ENCODE assay signal across 9 mouse cellular contexts in the genomic region with DNA sequence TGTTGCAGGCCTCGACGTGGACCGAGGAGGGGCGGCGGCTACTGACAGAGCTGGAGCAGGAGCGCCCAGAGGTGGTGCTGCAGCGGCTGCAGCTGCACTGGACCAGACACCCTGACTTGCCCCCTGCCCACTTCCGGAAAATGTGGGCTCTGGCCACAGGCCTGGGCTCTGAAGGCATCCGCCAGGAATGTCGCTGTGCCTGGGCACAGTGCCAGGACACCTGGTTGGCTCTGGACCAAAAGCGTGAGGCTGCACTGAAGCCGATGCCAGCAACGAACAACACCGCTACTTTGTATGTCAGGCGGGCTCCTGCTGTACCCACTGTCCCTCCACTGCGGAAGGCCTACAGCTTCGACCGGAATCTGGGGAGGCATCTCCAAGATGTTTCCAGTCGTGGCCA. TPM values are rescaled to one million over a fixed set of nuclear protein-coding genes. Genes with fewer than 3 reads are reported as not detected.
DNase-seq lines count a peak whose midpoint lies in the region; ATAC-seq and TF ChIP-seq lines count a peak whose summit lies in the region.
"Had no signal": no experiment of that assay in that cellular context is flagged by ENCODE, and none has a peak within 500 bp of the region (broad histone marks: within the 10 kb centered on the region; RNA-seq: fewer than 3 reads in every experiment).

No protein-coding gene starts in this region.

- no peak overlapping the region; the same call in 1 of the 2 replicates for H3K27ac ChIP-seq in gastrocnemius, adult 2 months
- H3K27ac ChIP-seq in stomach, embryonic 14.5 days (ENCODE audit: low read length), result no peak overlapping the region

- TF ChIP-seq CTCF in gastrocnemius, adult 2 months (IDR thresholded peaks at IDR 0.05), result no peak
- TF ChIP-seq CTCF in brain, embryonic 14.5 days (IDR thresholded peaks at IDR 0.05; ENCODE audit: borderline replicate concordance, extremely low read depth, insufficient read depth, insufficient read length), result no peak

- no peaks in the 10 kb centered on the region for H3K9me3 ChIP-seq in stomach, embryonic 14.5 days (ENCODE audit: control insufficient read depth, low read depth, low read length)

- no peak for TF ChIP-seq POLR2A in brain, embryonic 14.5 days (IDR thresholded peaks at IDR 0.05; ENCODE audit: borderline replicate concordance, extremely low read depth, insufficient read depth, insufficient read length, poor library complexity, severe bottlenecking)

- H3K4me1 ChIP-seq in stomach, embryonic 14.5 days (ENCODE audit: control insufficient read depth, insufficient read depth, low read length), result 0 out of 2 replicates have a peak, but pooled peaks cover 7% of the 10 kb centered on the region

- no peaks in the 10 kb centered on the region for H3K36me3 ChIP-seq in stomach, embryonic 14.5 days (ENCODE audit: control insufficient read depth, insufficient read depth, low read length)

- no peak overlapping the region for H3K4me2 ChIP-seq in stomach, embryonic 14.5 days (replicated peaks; ENCODE audit: low read depth, low read length)

- intact Hi-C loops in gastrocnemius, adult 2 months (cut with DNase I), result no loop called here

- ATAC-seq in stomach, embryonic 14.5 days (ENCODE audit: insufficient number of reproducible peaks, insufficient read depth, low FRiP score, low read depth), result peak; percentile 44; the same call in 1 of the 2 replicates
- no peak for ATAC-seq in inflammation-experienced regulatory T-cells, adult 6 months

- DNase-seq in gastrocnemius, adult 2 months, result peak; percentile 50
- no peak for DNase-seq in gastrocnemius, adult 8-10 months (ENCODE audit: low spot score in 2 of 2)
- peak; percentile 44 for DNase-seq in 3134 (ENCODE audit: extremely low read depth, insufficient read length, low spot score)
- peak; percentile 56 for DNase-seq in brain, embryonic 14.5 days (ENCODE audit: low read depth)
- peak; percentile 88 for DNase-seq in kidney, postnatal 10 days
- no peak for DNase-seq in natural killer cell, adult 2 months (ENCODE audit: low spot score in 2 of 2)

- H3K4me3 ChIP-seq in gastrocnemius, adult 2 months, result no peak overlapping the region
- no peak overlapping the region for H3K4me3 ChIP-seq in stomach, embryonic 14.5 days (ENCODE audit: low read depth, low read length)

- WGBS in stomach, embryonic 14.5 days, result 58% methylated on average over 19 of the region's 19 CpGs

- no peaks in the 10 kb centered on the region for H3K27me3 ChIP-seq in stomach, embryonic 14.5 days (ENCODE audit: control insufficient read depth, insufficient read depth, low read length)

- no peak overlapping the region for H3K9ac ChIP-seq in stomach, embryonic 14.5 days (replicated peaks; ENCODE audit: low read depth, low read length)

RNA-seq across cellular contexts. Expression of gene Plekhg4, which starts 5.6 kb away (rescaled TPM):
- not detected for total RNA-seq in gastrocnemius, adult 2 months (2021)
- total RNA-seq in gastrocnemius, adult 8-10 months (2022), result under 1 TPM in 1 of 4 experiments, not detected in 3; 0.12 TPM
- polyA plus RNA-seq in brain, embryonic 14.5 days (2012; rRNA removed), result 11.5 and 13.6 TPM in 2 replicates
- 0.14 and 0.64 TPM in 2 replicates for polyA plus RNA-seq in stomach, embryonic 14.5 days (2014; fragmentation: Nextera tagmentation; extraction: Ambion mirVana)
- polyA plus RNA-seq in inflammation-experienced regulatory T-cells, adult 6 months (2017; shearing (Covaris generic)), result under 1 TPM in 1 of 3 experiments, not detected in 2; 0.11 TPM
- total RNA-seq: heart, adult 18-20 months had no signal

RNA-seq across cellular contexts. Expression of gene Slc9a5, which starts 30.0 kb away (rescaled TPM):
- total RNA-seq in gastrocnemius, adult 2 months (2021), result under 1 TPM; 0.45 to 0.92 TPM
- under 1 TPM; 0.38 to 0.65 (median 0.52) TPM for total RNA-seq in gastrocnemius, adult 8-10 months (2022)
- 39.3 and 56.1 TPM in 2 replicates for polyA plus RNA-seq in brain, embryonic 14.5 days (2012; rRNA removed)
- 3.2 and 3.7 TPM in 2 replicates for polyA plus RNA-seq in stomach, embryonic 14.5 days (2014; fragmentation: Nextera tagmentation; extraction: Ambion mirVana)
- polyA plus RNA-seq in inflammation-experienced regulatory T-cells, adult 6 months (2017; shearing (Covaris generic)), result 1 to 10 TPM in 1 of 3 experiments, under 1 TPM in 2; 0.28 to 1.3 (median 0.42) TPM

RNA-seq across cellular contexts. Expression of gene Fhod1, which starts 30.9 kb away (rescaled TPM):
- total RNA-seq in gastrocnemius, adult 2 months (2021), result 10 to 100 TPM; 17.5 to 23.4 TPM
- total RNA-seq in gastrocnemius, adult 8-10 months (2022), result 10 to 100 TPM; 21.1 to 28.8 (median 23.9) TPM
- polyA plus RNA-seq in brain, embryonic 14.5 days (2012; rRNA removed), result 5.8 and 7.8 TPM in 2 replicates
- polyA plus RNA-seq in stomach, embryonic 14.5 days (2014; fragmentation: Nextera tagmentation; extraction: Ambion mirVana), result 3.5 and 6.3 TPM in 2 replicates
- polyA plus RNA-seq in inflammation-experienced regulatory T-cells, adult 6 months (2017; shearing (Covaris generic)), result 1 to 10 TPM; 3.1 to 3.5 (median 3.2) TPM

RNA-seq across cellular contexts. Expression of gene Kctd19, which starts 34.6 kb away (rescaled TPM):
- under 1 TPM in 1 of 2 experiments, not detected in 1; 0.23 TPM for total RNA-seq in gastrocnemius, adult 2 months (2021)
- under 1 TPM in 2 of 4 experiments, not detected in 2; 0.08 to 0.49 TPM for total RNA-seq in gastrocnemius, adult 8-10 months (2022)
- polyA plus RNA-seq in brain, embryonic 14.5 days (2012; rRNA removed), result 0.04 and 0.05 TPM in 2 replicates
- not detected in 2 replicates for polyA plus RNA-seq in stomach, embryonic 14.5 days (2014; fragmentation: Nextera tagmentation; extraction: Ambion mirVana)
- polyA plus RNA-seq in inflammation-experienced regulatory T-cells, adult 6 months (2017; shearing (Covaris generic)), result not detected
- total RNA-seq: heart, adult 18-20 months had no signal

RNA-seq across cellular contexts. Expression of gene Lrrc36, which starts 34.7 kb away (rescaled TPM):
- total RNA-seq in gastrocnemius, adult 2 months (2021), result under 1 TPM; 0.64 to 0.73 TPM
- total RNA-seq in gastrocnemius, adult 8-10 months (2022), result under 1 TPM in 2 of 4 experiments, not detected in 2; 0.70 TPM
- 1.4 and 1.6 TPM in 2 replicates for polyA plus RNA-seq in brain, embryonic 14.5 days (2012; rRNA removed)
- not detected in 2 replicates for polyA plus RNA-seq in stomach, embryonic 14.5 days (2014; fragmentation: Nextera tagmentation; extraction: Ambion mirVana)
- not detected for polyA plus RNA-seq in inflammation-experienced regulatory T-cells, adult 6 months (2017; shearing (Covaris generic))

Comparison
In these comparisons a context has a peak if more than half of its experiments do, and no peak if none do; other contexts are left out.
1. DNase-seq: peak in gastrocnemius, adult 2 months (single experiment), 3134 (single experiment), brain, embryonic 14.5 days (single experiment) and kidney, postnatal 10 days (single experiment); none in gastrocnemius, adult 8-10 months (0 of 2) and natural killer cell, adult 2 months (0 of 2).